Mouse (Mus musculus): ENCODE data around the gene Nol10.

Gene Nol10

GRCm38 (mm10) chr12:17411242-17411641 is 63.0 kb downstream of the Nol10 start:
- DNase-seq (ENCODE audit: low read depth, low spot score), result no peak

GRCm38 (mm10) chr12:17411797-17412526 is 63.7 kb downstream of the Nol10 start:
- DNase-seq (ENCODE audit: low read depth, low spot score), result no peak

GRCm38 (mm10) chr12:17414734-17415133 is 66.5 kb downstream of the Nol10 start:
- no peak for DNase-seq (ENCODE audit: low read depth, low spot score)

- peak; percentile 41 for DNase-seq (ENCODE audit: low read depth, low spot score)
Measured at GRCm38 (mm10) chr12:17420168-17420810, 72.0 kb downstream of the Nol10 start.

DNA sequence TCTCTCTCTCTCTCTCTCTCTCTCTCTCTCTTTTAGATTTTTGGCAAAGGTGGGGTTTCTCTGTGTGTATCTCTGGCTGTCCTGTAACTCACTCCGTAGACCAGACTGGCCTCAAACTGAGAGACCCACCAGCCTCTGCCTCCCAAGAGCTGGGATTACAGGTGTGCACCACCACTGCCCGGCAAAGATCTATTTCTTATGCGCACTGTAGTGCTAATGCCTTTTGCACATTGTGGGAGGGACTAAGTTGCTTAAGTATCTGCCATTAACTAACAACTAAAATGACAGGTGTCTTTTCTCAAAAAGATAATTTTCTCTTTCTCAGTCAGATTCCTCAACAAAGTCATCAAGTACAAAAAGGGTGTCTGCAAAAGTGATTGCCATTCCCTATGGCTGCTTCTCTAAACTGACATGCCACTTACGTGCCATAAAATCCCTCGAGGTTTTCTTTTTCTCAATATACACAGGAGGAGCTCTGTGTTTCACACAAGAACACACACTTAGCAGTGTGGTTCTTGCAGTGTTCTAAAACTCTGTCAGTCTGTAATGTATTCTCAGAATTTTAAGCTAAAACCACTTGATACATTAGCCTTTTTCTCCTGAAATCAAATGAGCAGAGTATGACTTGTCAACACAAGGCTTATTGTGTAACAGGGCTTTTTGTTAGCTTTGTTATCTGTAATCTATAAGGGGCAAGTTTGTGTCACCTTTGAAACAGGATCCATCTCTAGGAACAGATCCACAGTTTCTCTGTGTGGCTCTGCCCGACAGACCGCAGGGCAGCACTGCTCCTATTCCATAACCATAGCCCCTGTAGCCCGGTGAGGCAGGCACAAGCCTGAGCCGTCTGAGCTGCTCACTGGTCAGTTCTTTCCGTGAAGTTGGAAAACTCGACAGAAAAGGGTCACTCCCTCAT is 77.3 kb downstream of the Nol10 start:
- DNase-seq (ENCODE audit: low read depth, low spot score), result no peak

GRCm38 (mm10) chr12:17426735-17427134 is 78.5 kb downstream of the Nol10 start:
- DNase-seq (ENCODE audit: low read depth, low spot score), result no peak

GRCm38 (mm10) chr12:17430578-17430977 is 82.3 kb downstream of the Nol10 start:
- no peak for DNase-seq (ENCODE audit: low read depth, low spot score)

GRCm38 (mm10) chr12:17431166-17431565 is 82.9 kb downstream of the Nol10 start:
- DNase-seq (ENCODE audit: low read depth, low spot score), result no peak

- DNase-seq (ENCODE audit: low read depth, low spot score), result no peak
Measured at GRCm38 (mm10) chr12:17431812-17432332, 83.6 kb downstream of the Nol10 start.

GRCm38 (mm10) chr12:17433712-17434111 is 85.5 kb downstream of the Nol10 start:
- DNase-seq (ENCODE audit: low read depth, low spot score), result no peak

- DNase-seq (ENCODE audit: low read depth, low spot score), result no peak
Measured at GRCm38 (mm10) chr12:17436471-17436870, 88.2 kb downstream of the Nol10 start.

DNA sequence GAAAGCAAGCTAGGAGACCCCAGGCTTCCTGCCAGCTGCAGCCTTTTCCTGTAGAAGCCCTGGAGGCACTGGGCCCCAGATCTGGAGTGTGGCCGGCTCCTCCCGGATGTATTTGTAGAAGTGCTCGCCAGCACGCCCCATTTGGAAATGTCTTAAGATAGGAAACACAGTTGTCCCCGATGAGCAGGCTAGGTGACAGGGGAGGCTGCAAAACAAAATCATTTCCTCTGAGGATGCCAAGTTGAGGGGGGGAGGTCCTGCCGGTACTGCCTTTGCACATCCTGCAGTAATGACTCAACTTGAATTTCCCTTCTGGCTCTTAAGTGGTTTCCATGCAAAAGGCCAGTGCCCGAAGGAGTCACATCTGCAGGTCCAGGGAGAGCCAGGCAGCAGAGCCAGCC is 92.0 kb downstream of the Nol10 start:
- no peak for DNase-seq (ENCODE audit: low read depth, low spot score)

GRCm38 (mm10) chr12:17441495-17441894 is 93.2 kb downstream of the Nol10 start:
- DNase-seq (ENCODE audit: low read depth, low spot score), result no peak

GRCm38 (mm10) chr12:17444406-17444805 is 96.1 kb downstream of the Nol10 start:
- DNase-seq (ENCODE audit: low read depth, low spot score), result no peak

DNA sequence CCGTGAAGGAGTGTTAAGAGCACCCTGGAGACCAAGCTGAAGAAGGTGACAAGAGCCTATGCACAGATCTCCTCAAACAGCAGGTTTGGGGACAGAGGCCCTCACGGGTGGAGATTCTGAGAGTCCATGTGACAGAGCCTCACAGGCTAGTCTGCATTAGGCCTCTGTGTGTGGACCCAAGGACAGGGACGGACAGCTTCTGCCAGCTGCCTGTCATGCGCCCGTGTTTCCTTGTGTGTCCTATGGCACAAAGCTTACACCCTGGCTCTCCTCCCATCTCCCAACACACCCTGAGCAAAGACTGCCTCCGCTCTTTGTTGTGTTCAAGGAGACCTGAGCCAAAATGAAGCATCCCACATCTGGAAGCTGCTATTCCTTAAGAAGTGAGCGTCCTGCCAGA is 97.0 kb downstream of the Nol10 start:
- DNase-seq (ENCODE audit: low read depth, low spot score), result no peak

GRCm38 (mm10) chr12:17448781-17449180 is 100.5 kb downstream of the Nol10 start:
- DNase-seq (ENCODE audit: low read depth, low spot score), result no peak

DNA sequence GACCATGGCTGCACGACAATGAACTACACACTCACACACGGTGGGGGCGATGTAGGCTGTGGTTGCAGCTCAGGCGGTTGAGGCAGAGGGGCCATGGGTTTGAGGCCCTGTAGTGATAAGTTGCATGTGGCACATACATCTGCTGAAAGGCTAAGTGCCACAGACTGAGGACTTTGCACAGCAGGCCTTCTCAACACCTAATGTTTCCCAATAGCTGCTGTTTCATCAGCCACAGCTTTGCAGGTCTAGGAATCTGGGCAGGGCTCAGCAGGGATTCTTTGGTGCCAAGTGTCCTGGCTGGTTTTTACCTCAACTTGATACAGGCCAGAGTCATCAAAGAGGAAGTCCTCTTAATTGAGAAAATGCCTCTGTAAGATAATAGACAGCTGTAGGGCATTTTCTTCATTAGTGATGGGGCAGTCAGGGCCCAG is 101.4 kb downstream of the Nol10 start:
- no peak for DNase-seq (ENCODE audit: low read depth, low spot score)

DNA sequence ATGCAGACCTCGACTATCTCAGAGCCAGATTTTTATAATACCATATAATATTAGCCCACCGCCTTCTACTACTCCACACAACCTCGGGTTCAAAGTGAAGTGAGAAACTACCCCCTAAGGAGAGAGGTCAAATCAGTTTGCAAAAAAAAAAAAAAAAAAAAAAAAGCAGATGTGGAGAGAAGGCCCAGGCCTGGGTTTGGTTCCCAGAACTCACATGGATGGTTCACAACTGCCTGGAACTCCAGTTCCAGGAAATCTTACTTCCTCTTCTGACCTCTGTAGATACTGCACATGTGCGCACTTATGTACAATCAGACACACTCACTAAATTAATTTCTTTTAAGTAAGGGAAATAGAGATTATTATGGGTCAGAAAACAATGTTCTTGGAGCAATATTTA is 102.2 kb downstream of the Nol10 start:
- no peak for DNase-seq (ENCODE audit: low read depth, low spot score)

- DNase-seq (ENCODE audit: low read depth, low spot score), result no peak
Measured at GRCm38 (mm10) chr12:17450908-17451307, 102.7 kb downstream of the Nol10 start.

GRCm38 (mm10) chr12:17452273-17452672 is 104.0 kb downstream of the Nol10 start:
- DNase-seq (ENCODE audit: low read depth, low spot score), result no peak

DNA sequence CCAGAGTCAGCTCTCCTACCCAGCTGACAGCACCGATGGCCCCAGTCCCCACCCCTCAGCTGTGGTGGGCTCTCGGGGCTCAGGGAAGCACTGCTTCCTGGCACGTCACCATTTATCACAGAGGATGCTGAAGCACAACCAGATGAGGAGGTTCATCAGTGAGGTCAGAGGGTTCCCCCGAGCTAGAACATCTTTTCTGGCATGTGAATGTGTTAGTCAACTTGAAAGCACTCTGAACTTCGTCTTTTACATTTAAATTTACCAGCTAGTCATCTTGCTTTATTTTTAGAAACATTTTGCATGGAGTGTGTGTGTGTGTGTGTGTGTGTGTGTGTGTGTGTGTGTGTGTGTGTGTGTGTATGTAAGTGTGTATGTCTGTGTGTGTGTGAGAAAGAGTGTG is 105.7 kb downstream of the Nol10 start:
- DNase-seq (ENCODE audit: low read depth, low spot score), result no peak

DNA sequence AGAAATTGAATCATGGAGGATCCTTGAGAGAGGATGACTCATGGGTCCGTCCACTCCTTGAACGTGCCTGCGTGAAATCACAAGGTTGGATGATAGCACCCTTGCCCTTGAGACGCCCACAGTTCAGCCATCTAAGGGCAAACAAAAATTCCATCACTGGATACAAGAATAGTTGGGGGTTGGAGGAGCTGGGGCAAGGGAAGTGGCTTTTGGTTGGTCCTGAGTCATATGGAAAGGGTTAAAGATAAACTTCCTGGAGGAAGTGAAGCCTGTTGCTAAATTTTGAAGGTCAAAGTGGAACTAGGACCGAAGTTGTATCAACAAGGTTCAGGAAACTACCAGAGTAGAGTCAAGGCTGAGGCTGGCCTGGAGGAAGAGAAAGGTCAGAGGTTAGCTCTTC is 106.8 kb downstream of the Nol10 start:
- DNase-seq (ENCODE audit: low read depth, low spot score), result no peak

Measured in retina, postnatal 7 days (tissue).